Mouse (Mus musculus): ENCODE results near the gene Foxc2. TPM values are rescaled to one million over a fixed set of nuclear protein-coding genes. Genes with fewer than 3 reads are reported as not detected.
"Not testable (repeated sequence)": the region's sequence is repeated elsewhere in the genome, so short reads cannot be mapped to it uniquely, and the experiment has no call there.

Gene Foxc2
- polyA plus RNA-seq, 1 experiment from 2014 or later: 2.6 TPM

- no peak for DNase-seq (ENCODE audit: low spot score)
- peaks cover 13% of the 10 kb centered on the region; the same call in 1 of the 2 replicates for H3K9me3 ChIP-seq (ENCODE audit: control insufficient read depth, low read length)
- no peak overlapping the region for H3K4me2 ChIP-seq
- no peak overlapping the region for H3K27ac ChIP-seq (ENCODE audit: low read depth, low read length)
- WGBS: 85% methylated on average over 6 of the region's 6 CpGs
- ATAC-seq (replicated peaks; ENCODE audit: low FRiP score): no peak
- H3K4me1 ChIP-seq (replicated peaks; ENCODE audit: control insufficient read depth, insufficient read depth, low read length): no peaks in the 10 kb centered on the region
- no peak overlapping the region for H3K9ac ChIP-seq (ENCODE audit: low read depth, low read length)
- no peaks in the 10 kb centered on the region for H3K36me3 ChIP-seq (ENCODE audit: control insufficient read depth, insufficient read depth, low read length)
- H3K27me3 ChIP-seq (replicated peaks; ENCODE audit: control insufficient read depth, insufficient read depth, low read length): peaks cover 13% of the 10 kb centered on the region
- H3K4me3 ChIP-seq (ENCODE audit: low read depth, low read length): no peak overlapping the region
Measured at GRCm38 (mm10) chr8:121136856-121137255, 20.9 kb downstream of the Foxc2 start.

- H3K4me3 ChIP-seq (ENCODE audit: low read depth, low read length); H3K9me3 ChIP-seq (ENCODE audit: control insufficient read depth, low read length); H3K36me3 ChIP-seq (ENCODE audit: control insufficient read depth, insufficient read depth, low read length); H3K27me3 ChIP-seq (replicated peaks; ENCODE audit: control insufficient read depth, insufficient read depth, low read length); H3K9ac ChIP-seq (ENCODE audit: low read depth, low read length); H3K4me2 ChIP-seq; H3K27ac ChIP-seq (ENCODE audit: low read depth, low read length); H3K4me1 ChIP-seq (replicated peaks; ENCODE audit: control insufficient read depth, insufficient read depth, low read length); ATAC-seq (replicated peaks; ENCODE audit: low FRiP score); DNase-seq (ENCODE audit: low spot score): not testable (repeated sequence)
- WGBS: 55% methylated on average over 4 of the region's 6 CpGs
Measured at GRCm38 (mm10) chr8:121145457-121146134, 29.6 kb downstream of the Foxc2 start.

DNA sequence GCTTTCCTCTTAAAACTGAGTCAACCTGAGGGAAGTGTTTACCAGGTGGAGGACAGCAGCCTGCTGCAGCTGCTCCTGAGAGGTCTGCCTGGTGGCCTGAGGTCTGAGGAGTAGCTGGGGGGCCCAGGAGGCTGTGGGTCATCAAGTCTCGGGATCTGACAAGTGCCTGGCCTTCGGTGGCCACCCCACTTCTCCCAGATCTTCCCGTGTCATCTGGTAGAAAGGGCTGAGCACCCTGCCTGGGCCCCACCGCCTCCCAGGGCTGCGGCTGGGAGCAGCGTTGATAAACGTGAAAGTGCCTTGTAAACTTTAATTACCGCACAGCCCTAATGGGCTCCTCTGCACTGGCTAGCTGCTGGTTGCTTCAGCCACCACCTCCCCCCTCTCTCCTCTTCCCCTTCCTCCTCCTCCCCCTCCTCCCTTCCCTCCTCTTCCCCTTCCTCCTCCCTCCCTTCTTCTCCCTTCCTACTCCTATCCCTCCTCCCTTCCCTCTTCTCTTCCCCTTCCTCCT, 32.7 kb downstream of the Foxc2 start:
- Histone ChIP-seq H3K9ac (ENCODE audit: low read depth, low read length) (no peak overlapping the region), H3K27ac (ENCODE audit: low read depth, low read length) (no peak overlapping the region), H3K4me1 (replicated peaks; ENCODE audit: control insufficient read depth, insufficient read depth, low read length) (no peaks in the 10 kb centered on the region), H3K4me2 (no peak overlapping the region), H3K27me3 (replicated peaks; ENCODE audit: control insufficient read depth, insufficient read depth, low read length) (peaks cover 8% of the 10 kb centered on the region), H3K4me3 (ENCODE audit: low read depth, low read length) (no peak overlapping the region), H3K36me3 (ENCODE audit: control insufficient read depth, insufficient read depth, low read length) (no peaks in the 10 kb centered on the region), H3K9me3 (ENCODE audit: control insufficient read depth, low read length) (no peaks in the 10 kb centered on the region)
- 22% methylated on average over 8 of the region's 8 CpGs for WGBS
- ATAC-seq (replicated peaks; ENCODE audit: low FRiP score) (no peak), DNase-seq (ENCODE audit: low spot score) (no peak)

DNA sequence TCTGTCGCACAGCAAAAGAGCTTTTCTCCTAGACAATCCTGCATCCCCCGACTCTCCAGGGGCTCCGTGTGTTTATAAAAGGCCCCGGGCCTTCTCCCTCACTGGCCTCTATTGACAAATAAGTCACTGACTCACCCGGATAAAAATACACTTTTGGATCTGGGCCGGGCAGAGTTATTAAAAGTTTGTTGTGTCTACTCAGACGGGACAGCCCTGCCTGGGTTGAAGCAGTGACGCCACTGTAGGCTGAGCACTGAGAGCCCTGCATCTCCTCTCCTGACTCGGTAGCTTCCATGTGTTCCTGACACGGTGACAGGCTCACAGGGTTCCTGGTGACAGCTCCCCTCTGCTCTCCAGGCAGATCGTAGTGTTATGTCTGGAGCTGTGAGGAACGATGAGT, 36.4 kb downstream of the Foxc2 start:
- WGBS: 70% methylated on average over 12 of the region's 12 CpGs
- no peaks in the 10 kb centered on the region for H3K9me3 ChIP-seq (ENCODE audit: control insufficient read depth, low read length)
- H3K36me3 ChIP-seq (ENCODE audit: control insufficient read depth, insufficient read depth, low read length): no peaks in the 10 kb centered on the region
- no peak overlapping the region for H3K4me2 ChIP-seq
- ATAC-seq (replicated peaks; ENCODE audit: low FRiP score) (no peak), DNase-seq (ENCODE audit: low spot score) (no peak)
- H3K27ac ChIP-seq (ENCODE audit: low read depth, low read length): no peak overlapping the region
- peaks cover 8% of the 10 kb centered on the region for H3K27me3 ChIP-seq (replicated peaks; ENCODE audit: control insufficient read depth, insufficient read depth, low read length)
- H3K9ac ChIP-seq (ENCODE audit: low read depth, low read length): no peak overlapping the region
- H3K4me3 ChIP-seq (ENCODE audit: low read depth, low read length): no peak overlapping the region
- no peaks in the 10 kb centered on the region for H3K4me1 ChIP-seq (replicated peaks; ENCODE audit: control insufficient read depth, insufficient read depth, low read length)

DNA sequence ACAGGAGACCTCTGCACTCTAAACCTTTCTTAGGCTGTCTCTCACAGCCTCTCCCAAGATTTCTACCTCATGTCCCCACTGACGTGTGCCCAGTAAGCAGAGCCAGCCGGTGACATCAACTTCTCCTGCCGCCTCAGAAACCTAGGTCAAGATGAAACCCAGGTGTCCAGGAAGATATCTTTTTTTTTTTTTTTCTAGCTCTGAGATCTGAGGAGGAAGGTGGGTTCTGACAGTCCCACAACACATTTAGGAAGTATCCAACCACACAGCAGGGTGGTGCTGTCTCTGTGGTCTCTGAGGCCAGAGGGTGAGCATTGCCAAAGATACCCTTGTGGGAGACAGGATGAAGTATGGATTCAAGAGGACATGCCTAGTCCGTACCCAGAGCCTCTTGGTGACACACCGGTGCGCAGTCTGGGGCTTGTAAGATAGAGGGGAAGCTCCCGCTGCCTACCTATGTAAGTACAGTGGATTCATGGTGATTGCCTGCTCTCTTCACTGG, 41.1 kb downstream of the Foxc2 start:
- Histone ChIP-seq H3K4me1 (replicated peaks; ENCODE audit: control insufficient read depth, insufficient read depth, low read length) (no peaks in the 10 kb centered on the region), H3K9ac (ENCODE audit: low read depth, low read length) (no peak overlapping the region), H3K9me3 (ENCODE audit: control insufficient read depth, low read length) (no peaks in the 10 kb centered on the region), H3K4me3 (ENCODE audit: low read depth, low read length) (no peak overlapping the region), H3K27me3 (replicated peaks; ENCODE audit: control insufficient read depth, insufficient read depth, low read length) (no peaks in the 10 kb centered on the region; the same call in none of the 2 replicates), H3K27ac (ENCODE audit: low read depth, low read length) (no peak overlapping the region), H3K36me3 (ENCODE audit: control insufficient read depth, insufficient read depth, low read length) (no peaks in the 10 kb centered on the region), H3K4me2 (no peak overlapping the region)
- DNase-seq (ENCODE audit: low spot score) (no peak), ATAC-seq (replicated peaks; ENCODE audit: low FRiP score) (no peak)
- WGBS: 64% methylated on average over 7 of the region's 7 CpGs

DNA sequence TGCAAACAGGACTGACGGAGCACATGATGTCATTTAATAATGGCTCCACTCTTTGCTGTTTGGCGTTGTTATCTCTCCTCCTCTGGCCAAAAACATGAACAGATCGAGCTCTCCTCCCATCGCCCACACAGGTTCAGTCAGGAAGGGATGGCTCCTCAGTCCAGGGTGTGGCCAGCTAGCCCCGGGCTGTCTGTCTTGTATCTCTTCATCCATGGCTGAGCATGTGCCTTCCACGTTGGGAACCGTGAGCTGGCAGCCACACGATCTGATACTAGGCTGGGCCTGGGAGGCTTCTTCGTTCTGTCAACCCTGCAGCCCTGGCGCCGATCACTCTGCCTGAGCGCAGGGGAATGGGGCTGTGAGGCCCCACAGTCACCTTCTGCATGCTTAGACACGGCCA, 42.8 kb downstream of the Foxc2 start:
- H3K4me3 ChIP-seq (ENCODE audit: low read depth, low read length): no peak overlapping the region
- no peaks in the 10 kb centered on the region; the same call in 1 of the 2 replicates for H3K27me3 ChIP-seq (replicated peaks; ENCODE audit: control insufficient read depth, insufficient read depth, low read length)
- H3K9me3 ChIP-seq (ENCODE audit: control insufficient read depth, low read length): no peaks in the 10 kb centered on the region
- DNase-seq (ENCODE audit: low spot score) (no peak), ATAC-seq (replicated peaks; ENCODE audit: low FRiP score) (no peak)
- WGBS: 60% methylated on average over 13 of the region's 13 CpGs
- H3K4me2 ChIP-seq: no peak overlapping the region
- no peaks in the 10 kb centered on the region; the same call in 1 of the 2 replicates for H3K4me1 ChIP-seq (replicated peaks; ENCODE audit: control insufficient read depth, insufficient read depth, low read length)
- H3K27ac ChIP-seq (ENCODE audit: low read depth, low read length): no peak overlapping the region
- H3K9ac ChIP-seq (ENCODE audit: low read depth, low read length): no peak overlapping the region
- no peaks in the 10 kb centered on the region for H3K36me3 ChIP-seq (ENCODE audit: control insufficient read depth, insufficient read depth, low read length)

DNA sequence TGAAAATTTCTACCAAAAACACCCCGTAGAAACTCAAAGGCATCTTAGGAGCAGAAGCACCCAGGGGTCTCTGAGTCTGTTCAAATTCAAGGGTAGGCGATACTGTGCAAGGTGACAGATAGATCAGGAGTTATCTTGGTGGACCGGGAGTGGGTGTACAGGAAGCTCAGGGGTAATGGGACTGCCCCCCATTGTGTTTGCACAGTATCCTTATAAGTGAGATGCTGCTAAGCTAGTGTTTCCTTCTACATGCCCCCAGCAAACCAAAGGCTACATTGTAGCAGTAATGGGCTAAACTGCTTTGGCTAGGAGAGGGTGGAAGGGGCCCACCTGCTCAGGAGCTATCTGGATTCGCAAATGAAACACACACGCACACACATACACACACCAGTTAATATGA, 45.5 kb downstream of the Foxc2 start:
- H3K9ac ChIP-seq (ENCODE audit: low read depth, low read length): no peak overlapping the region
- WGBS: 73% methylated on average over 5 of the region's 5 CpGs

GRCm38 (mm10) chr8:121162413-121162812, 46.4 kb downstream of the Foxc2 start:
- Histone ChIP-seq H3K27me3 (replicated peaks; ENCODE audit: control insufficient read depth, insufficient read depth, low read length) (peaks cover 5% of the 10 kb centered on the region), H3K4me1 (replicated peaks; ENCODE audit: control insufficient read depth, insufficient read depth, low read length) (peaks cover 4% of the 10 kb centered on the region; the same call in 1 of the 2 replicates), H3K4me2 (no peak overlapping the region), H3K27ac (ENCODE audit: low read depth, low read length) (no peak overlapping the region), H3K36me3 (ENCODE audit: control insufficient read depth, insufficient read depth, low read length) (no peaks in the 10 kb centered on the region), H3K4me3 (ENCODE audit: low read depth, low read length) (no peak overlapping the region), H3K9ac (ENCODE audit: low read depth, low read length) (no peak overlapping the region), H3K9me3 (ENCODE audit: control insufficient read depth, low read length) (no peaks in the 10 kb centered on the region)
- ATAC-seq (replicated peaks; ENCODE audit: low FRiP score) (no peak), DNase-seq (ENCODE audit: low spot score) (no peak)
- 57% methylated on average over 4 of the region's 4 CpGs for whole genome bisulfite sequencing

More for the DNA sequence above, 45.5 kb downstream of the Foxc2 start:
- ATAC-seq (replicated peaks; ENCODE audit: low FRiP score) (no peak), DNase-seq (ENCODE audit: low spot score) (no peak)
- Histone ChIP-seq H3K4me3 (ENCODE audit: low read depth, low read length) (no peak overlapping the region), H3K9me3 (ENCODE audit: control insufficient read depth, low read length) (no peaks in the 10 kb centered on the region), H3K27me3 (replicated peaks; ENCODE audit: control insufficient read depth, insufficient read depth, low read length) (peaks cover 5% of the 10 kb centered on the region), H3K27ac (ENCODE audit: low read depth, low read length) (no peak overlapping the region), H3K36me3 (ENCODE audit: control insufficient read depth, insufficient read depth, low read length) (no peaks in the 10 kb centered on the region), H3K4me1 (replicated peaks; ENCODE audit: control insufficient read depth, insufficient read depth, low read length) (peaks cover 4% of the 10 kb centered on the region; the same call in 1 of the 2 replicates), H3K4me2 (no peak overlapping the region)

All from liver, embryonic 11.5 days (tissue).